Mouse (Mus musculus): ENCODE data around the gene Efemp2. TPM values are rescaled to one million over a fixed set of nuclear protein-coding genes. Genes with fewer than 3 reads are reported as not detected.

Gene Efemp2
- polyA plus RNA-seq, 1 experiment from 2014 or later: 80.7 TPM

GRCm38 (mm10) chr19:5465037-5465436, 8.7 kb upstream of the Efemp2 start:
- peak overlapping the region; percentile 64 for H3K4me2 ChIP-seq
- no peaks in the 10 kb centered on the region for H3K27me3 ChIP-seq (replicated peaks)
- H3K9me3 ChIP-seq: no peaks in the 10 kb centered on the region
- H3K9ac ChIP-seq: peak overlapping the region; percentile 78; the same call in 1 of the 2 replicates
- peak overlapping the region; percentile 41; the same call in 1 of the 2 replicates for H3K4me3 ChIP-seq
- no peak overlapping the region for H3K27ac ChIP-seq (replicated peaks)
- peaks cover 32% of the 10 kb centered on the region for H3K4me1 ChIP-seq
- H3K36me3 ChIP-seq: peaks cover 65% of the 10 kb centered on the region
- WGBS: 91% methylated on average over 8 of the region's 8 CpGs
- no peak for ATAC-seq (ENCODE audit: extremely low read depth, insufficient number of reproducible peaks, low FRiP score, low TSS enrichment)

- Histone ChIP-seq H3K9ac (no peak overlapping the region), H3K4me2 (no peak overlapping the region), H3K27me3 (replicated peaks) (no peaks in the 10 kb centered on the region), H3K4me3 (no peak overlapping the region), H3K27ac (replicated peaks) (no peak overlapping the region), H3K9me3 (no peaks in the 10 kb centered on the region), H3K4me1 (peaks cover 19% of the 10 kb centered on the region), H3K36me3 (peaks cover 59% of the 10 kb centered on the region)
- 91% methylated on average over 6 of the region's 6 CpGs for WGBS
- no peak for ATAC-seq (ENCODE audit: extremely low read depth, insufficient number of reproducible peaks, low FRiP score, low TSS enrichment)
Measured at GRCm38 (mm10) chr19:5466916-5467500, 6.7 kb upstream of the Efemp2 start.

GRCm38 (mm10) chr19:5468374-5468773, 5.4 kb upstream of the Efemp2 start, which contains the start of gene Ctsw:
Ctsw (minus strand) TSS chr19:5468507.
- WGBS: 50% methylated on average over 5 of the region's 5 CpGs

GRCm38 (mm10) chr19:5471846-5472245, 1.9 kb upstream of the Efemp2 start:
- H3K27me3 ChIP-seq (replicated peaks): no peaks in the 10 kb centered on the region

More at GRCm38 (mm10) chr19:5468374-5468773, 5.4 kb upstream of the Efemp2 start, which contains the start of gene Ctsw:
- H3K9me3 ChIP-seq: no peaks in the 10 kb centered on the region
- no peaks in the 10 kb centered on the region for H3K27me3 ChIP-seq (replicated peaks)
- no peak within 1 kb of the TSS for H3K27ac ChIP-seq (replicated peaks)
- H3K9ac ChIP-seq: no peak within 1 kb of the TSS
- H3K4me3 ChIP-seq: no peak within 1 kb of the TSS
- H3K36me3 ChIP-seq: peaks cover 46% of the 10 kb centered on the region
- no peak within 1 kb of the TSS for H3K4me2 ChIP-seq
- ATAC-seq (ENCODE audit: extremely low read depth, insufficient number of reproducible peaks, low FRiP score, low TSS enrichment): no peak
- peaks cover 18% of the 10 kb centered on the region for H3K4me1 ChIP-seq

GRCm38 (mm10) chr19:5472857-5473256, 897 bp upstream of the Efemp2 start:
- WGBS: 70% methylated on average over 3 of the region's 3 CpGs
- H3K27ac ChIP-seq (replicated peaks): no peak overlapping the region
- no peak for ATAC-seq (ENCODE audit: extremely low read depth, insufficient number of reproducible peaks, low FRiP score, low TSS enrichment)
- no peak overlapping the region for H3K9ac ChIP-seq
- H3K4me2 ChIP-seq: no peak overlapping the region
- H3K27me3 ChIP-seq (replicated peaks): no peaks in the 10 kb centered on the region
- peaks cover 21% of the 10 kb centered on the region for H3K36me3 ChIP-seq
- H3K9me3 ChIP-seq: no peaks in the 10 kb centered on the region
- H3K4me1 ChIP-seq: peaks cover 28% of the 10 kb centered on the region
- no peak overlapping the region for H3K4me3 ChIP-seq

More at GRCm38 (mm10) chr19:5471846-5472245, 1.9 kb upstream of the Efemp2 start:
- Histone ChIP-seq H3K9me3 (no peaks in the 10 kb centered on the region), H3K4me2 (no peak overlapping the region), H3K36me3 (peaks cover 21% of the 10 kb centered on the region), H3K27ac (replicated peaks) (no peak overlapping the region), H3K4me1 (peaks cover 28% of the 10 kb centered on the region), H3K4me3 (no peak overlapping the region), H3K9ac (no peak overlapping the region)
- WGBS: 60% methylated on average over 5 of the region's 5 CpGs
- no peak for ATAC-seq (ENCODE audit: extremely low read depth, insufficient number of reproducible peaks, low FRiP score, low TSS enrichment)

GRCm38 (mm10) chr19:5474281-5475068, 721 bp downstream of the Efemp2 start:
- peak; percentile 34 for ATAC-seq (ENCODE audit: extremely low read depth, insufficient number of reproducible peaks, low FRiP score, low TSS enrichment)
- WGBS: 1% methylated on average over 46 of the region's 68 CpGs
- peak overlapping the region; percentile 92 for H3K9ac ChIP-seq

GRCm38 (mm10) chr19:5475069-5475714, 1.4 kb downstream of the Efemp2 start:
- Histone ChIP-seq H3K27me3 (replicated peaks) (no peaks in the 10 kb centered on the region), H3K4me3 (peak overlapping the region; percentile 69), H3K36me3 (peaks cover 40% of the 10 kb centered on the region), H3K9ac (peak overlapping the region; percentile 92), H3K4me2 (peak overlapping the region; percentile 75), H3K4me1 (peaks cover 24% of the 10 kb centered on the region), H3K9me3 (no peaks in the 10 kb centered on the region), H3K27ac (replicated peaks) (peak overlapping the region; percentile 86)
- WGBS: 13% methylated on average over 12 of the region's 13 CpGs
- ATAC-seq (ENCODE audit: extremely low read depth, insufficient number of reproducible peaks, low FRiP score, low TSS enrichment): no peak; the same call in 1 of the 2 replicates

More at GRCm38 (mm10) chr19:5474281-5475068, 721 bp downstream of the Efemp2 start:
- Histone ChIP-seq H3K4me3 (peak overlapping the region; percentile 69), H3K4me1 (peaks cover 24% of the 10 kb centered on the region), H3K36me3 (peaks cover 33% of the 10 kb centered on the region), H3K9me3 (no peaks in the 10 kb centered on the region), H3K27ac (replicated peaks) (peak overlapping the region; percentile 86), H3K4me2 (peak overlapping the region; percentile 75), H3K27me3 (replicated peaks) (no peaks in the 10 kb centered on the region)

- no peak overlapping the region for H3K4me2 ChIP-seq
Measured at GRCm38 (mm10) chr19:5477004-5477667, 3.4 kb downstream of the Efemp2 start.

GRCm38 (mm10) chr19:5477668-5478300, 4.0 kb downstream of the Efemp2 start:
- no peak for ATAC-seq (ENCODE audit: extremely low read depth, insufficient number of reproducible peaks, low FRiP score, low TSS enrichment)
- H3K36me3 ChIP-seq: peaks cover 66% of the 10 kb centered on the region
- 86% methylated on average over 18 of the region's 18 CpGs for WGBS

More at GRCm38 (mm10) chr19:5477004-5477667, 3.4 kb downstream of the Efemp2 start:
- H3K27me3 ChIP-seq (replicated peaks): no peaks in the 10 kb centered on the region
- 82% methylated on average over 10 of the region's 10 CpGs for WGBS
- H3K9ac ChIP-seq: peak overlapping the region; percentile 37; the same call in 1 of the 2 replicates
- no peaks in the 10 kb centered on the region for H3K9me3 ChIP-seq
- ATAC-seq (ENCODE audit: extremely low read depth, insufficient number of reproducible peaks, low FRiP score, low TSS enrichment): no peak
- no peak overlapping the region for H3K27ac ChIP-seq (replicated peaks)
- no peak overlapping the region for H3K4me3 ChIP-seq
- peaks cover 24% of the 10 kb centered on the region for H3K4me1 ChIP-seq
- peaks cover 59% of the 10 kb centered on the region for H3K36me3 ChIP-seq

GRCm38 (mm10) chr19:5480016-5480415, 6.3 kb downstream of the Efemp2 start:
- H3K4me2 ChIP-seq: no peak overlapping the region
- H3K36me3 ChIP-seq: peaks cover 88% of the 10 kb centered on the region

More at GRCm38 (mm10) chr19:5477668-5478300, 4.0 kb downstream of the Efemp2 start:
- Histone ChIP-seq H3K4me2 (no peak overlapping the region), H3K27ac (replicated peaks) (no peak overlapping the region), H3K9me3 (no peaks in the 10 kb centered on the region), H3K9ac (no peak overlapping the region), H3K4me1 (peaks cover 24% of the 10 kb centered on the region), H3K4me3 (no peak overlapping the region), H3K27me3 (replicated peaks) (no peaks in the 10 kb centered on the region)

More at GRCm38 (mm10) chr19:5480016-5480415, 6.3 kb downstream of the Efemp2 start:
- H3K9me3 ChIP-seq: no peaks in the 10 kb centered on the region
- WGBS: 87% methylated on average over 10 of the region's 10 CpGs
- H3K27ac ChIP-seq (replicated peaks): no peak overlapping the region
- no peaks in the 10 kb centered on the region for H3K27me3 ChIP-seq (replicated peaks)
- no peak overlapping the region for H3K4me3 ChIP-seq
- peaks cover 12% of the 10 kb centered on the region for H3K4me1 ChIP-seq
- no peak overlapping the region for H3K9ac ChIP-seq
- no peak for ATAC-seq (ENCODE audit: extremely low read depth, insufficient number of reproducible peaks, low FRiP score, low TSS enrichment)
